Mouse (Mus musculus): ENCODE measurements around the gene Tmem178b. TPM values are rescaled to one million over a fixed set of nuclear protein-coding genes. Genes with fewer than 3 reads are reported as not detected.

Tmem178b gene
- polyA plus RNA-seq (2021; fragmentation: Nextera tagmentation): 15.3 and 21.0 TPM in 2 replicates
- long read RNA-seq, experiment 1, full-length matches to known transcripts: 33 of 40 reads
- long read RNA-seq, experiment 1, partial matches to known transcripts: 1 of 40 reads
- long read RNA-seq, experiment 1, other reads (novel, unspliced or antisense): 6 of 40 reads
- long read RNA-seq, experiment 2, full-length matches to known transcripts: 19 of 22 reads
- long read RNA-seq, experiment 2, partial matches to known transcripts: 0 of 22 reads
- long read RNA-seq, experiment 2, other reads (novel, unspliced or antisense): 3 of 22 reads

GRCm38 (mm10) chr6:39872901-39873591, at the start of gene Tmem178b:
Tmem178b (plus strand) TSS chr6:39873271.

Other genes starting within 250 kb of the Tmem178b start
- gene Braf, start 147.8 kb upstream of the Tmem178b start, polyA plus RNA-seq (2021; fragmentation: Nextera tagmentation): 20.0 and 22.4 TPM in 2 replicates
- gene Mrps33, start 62.3 kb upstream of the Tmem178b start, polyA plus RNA-seq (2021; fragmentation: Nextera tagmentation): 449 and 574 TPM in 2 replicates